Mouse (Mus musculus) hindlimb bud, embryonic 11.5 days (tissue): ENCODE measurements around the gene Enpep.

Experiments used
- DNase-seq: peaks from one replicate; pipeline ENCODE4 v3.0.0-alpha.2; 2012; ENCODE audit warnings: low read depth, low spot score; ENCODE audit errors: extremely low spot score

Enpep gene

DNA sequence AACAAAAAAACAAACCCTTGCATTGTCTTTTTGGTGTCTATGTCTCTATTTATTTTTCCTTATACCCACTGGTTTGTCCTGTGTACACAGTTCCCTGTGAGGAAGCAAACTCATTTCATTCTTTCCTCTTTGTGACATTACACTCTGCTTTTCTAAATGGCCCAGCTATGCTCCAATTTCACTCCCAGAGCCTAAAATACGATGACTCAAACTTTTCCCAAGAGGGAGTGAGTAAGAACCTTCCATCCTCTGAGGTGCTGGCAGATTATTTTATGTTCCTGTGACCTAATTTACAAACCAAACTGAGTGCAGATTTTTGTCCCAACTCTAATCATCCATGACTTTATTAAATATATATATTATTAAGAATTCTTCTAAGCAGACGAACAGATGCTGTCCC, 19.3 kb downstream of the Enpep start:
- DNase-seq: no peak

GRCm38 (mm10) chr3:129312511-129312910, 20.0 kb downstream of the Enpep start:
- DNase-seq: no peak

DNA sequence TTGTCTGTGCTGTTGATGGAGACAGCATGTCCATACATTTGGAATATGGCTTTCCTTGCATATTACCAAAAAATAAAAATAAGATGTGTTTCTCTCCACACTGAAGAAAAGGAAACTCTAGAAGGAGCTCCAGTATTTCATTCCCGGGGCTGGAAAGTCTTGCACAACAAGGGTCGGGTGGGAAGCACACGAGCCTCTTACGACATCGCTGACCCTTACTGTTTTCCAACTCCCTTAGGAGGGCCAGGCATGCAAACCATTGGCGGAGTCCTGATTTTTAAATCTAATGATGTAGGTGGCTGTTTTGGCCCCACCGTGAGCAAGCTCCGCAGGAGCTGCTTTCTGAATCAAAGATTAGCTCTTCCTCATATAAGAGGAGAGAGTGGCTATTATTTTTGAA, 20.6 kb downstream of the Enpep start:
- DNase-seq: no peak

- DNase-seq: no peak
These were observed 22.6 kb downstream of the Enpep start for GRCm38 (mm10) chr3:129309926-129310325.

- DNase-seq: no peak
These were observed 23.6 kb downstream of the Enpep start for GRCm38 (mm10) chr3:129308876-129309275.

DNA sequence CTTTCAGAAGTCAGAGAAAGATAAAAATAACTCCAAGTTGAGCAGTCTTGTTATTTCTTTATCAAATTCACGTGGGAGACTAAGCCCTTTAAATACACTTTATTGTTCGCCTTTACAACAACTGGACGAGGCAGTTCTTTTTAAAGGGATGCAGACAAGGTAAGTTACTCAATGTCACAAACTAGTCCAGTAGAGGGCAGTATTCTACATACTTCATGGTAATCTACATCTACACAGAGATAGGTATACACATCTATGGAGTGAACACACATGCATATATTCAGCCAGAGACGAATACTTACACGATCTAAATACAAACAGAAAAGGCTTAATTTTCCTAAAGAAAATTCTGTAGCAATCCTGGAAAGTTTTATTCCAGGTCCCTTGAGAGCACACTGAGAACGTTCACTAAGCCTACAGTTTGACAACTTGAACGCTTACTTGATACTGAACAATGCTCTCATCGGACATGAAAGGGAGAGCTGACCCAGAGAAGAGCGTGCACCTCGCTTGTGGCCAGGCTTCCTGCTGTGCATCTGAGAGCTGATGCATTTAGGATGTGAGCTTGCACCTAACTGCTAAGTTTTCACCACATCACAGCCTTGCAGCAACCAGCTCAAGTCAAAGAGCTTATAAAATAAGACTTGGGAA, 24.3 kb downstream of the Enpep start:
- DNase-seq: peak; percentile 79

DNA sequence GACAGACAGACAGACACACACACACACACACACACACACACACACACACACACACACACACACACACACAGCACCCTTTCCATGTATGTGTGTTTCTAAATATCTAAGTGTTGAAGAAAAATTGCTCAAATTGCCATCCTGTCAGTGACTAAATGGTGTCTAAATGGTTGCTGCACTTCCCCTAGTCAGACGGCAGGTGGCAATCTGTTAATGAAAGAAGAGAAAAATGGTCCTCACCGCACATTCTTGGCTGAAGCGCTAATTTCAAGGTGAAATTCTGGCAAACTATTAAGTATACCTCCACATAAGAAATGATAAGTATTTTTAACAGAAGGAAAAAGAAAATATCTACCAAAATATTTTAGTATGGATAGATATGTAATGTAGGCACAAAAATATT, 28.6 kb downstream of the Enpep start:
- DNase-seq: no peak

- peak; percentile 30 for DNase-seq
These were observed 32.6 kb downstream of the Enpep start for GRCm38 (mm10) chr3:129299874-129300273.

DNA sequence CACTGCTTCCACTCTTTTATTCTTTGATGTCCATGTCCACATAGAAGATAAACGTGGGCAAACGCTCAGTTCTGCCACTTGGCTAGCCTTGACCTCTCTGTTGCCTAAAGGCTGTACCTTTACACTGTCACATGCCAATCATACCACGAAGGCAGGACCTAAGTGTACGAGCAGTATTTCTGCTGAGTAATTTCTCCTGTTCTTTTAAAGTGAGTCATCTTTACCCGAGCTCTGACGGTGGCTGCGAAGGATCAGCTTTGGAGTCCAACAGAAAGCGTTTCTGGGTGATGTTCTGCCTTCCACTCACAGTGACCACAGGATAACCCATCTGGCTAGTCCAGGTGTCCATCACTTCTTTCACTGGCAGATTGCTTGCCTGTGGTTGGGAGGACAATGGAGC, 33.9 kb downstream of the Enpep start:
- no peak for DNase-seq

DNA sequence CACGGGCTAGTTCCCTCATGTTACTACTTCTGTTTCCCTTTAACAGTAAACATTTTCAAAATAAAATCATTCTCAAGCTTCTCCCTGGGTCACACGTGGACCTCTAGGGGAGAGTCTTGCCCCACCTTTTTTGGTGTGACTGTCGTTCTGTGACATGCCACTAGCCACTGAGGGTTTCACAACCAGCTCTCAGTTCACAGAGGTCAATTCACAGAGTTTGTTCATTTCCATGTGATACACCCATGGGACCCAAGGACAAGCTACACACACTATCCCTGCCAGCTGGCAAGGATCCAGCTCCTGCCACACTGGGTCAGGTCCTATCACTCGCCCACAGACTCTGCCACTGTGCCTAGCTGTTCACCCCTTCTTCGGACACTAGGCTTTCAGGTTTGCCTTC, 35.5 kb downstream of the Enpep start:
- DNase-seq: no peak

DNA sequence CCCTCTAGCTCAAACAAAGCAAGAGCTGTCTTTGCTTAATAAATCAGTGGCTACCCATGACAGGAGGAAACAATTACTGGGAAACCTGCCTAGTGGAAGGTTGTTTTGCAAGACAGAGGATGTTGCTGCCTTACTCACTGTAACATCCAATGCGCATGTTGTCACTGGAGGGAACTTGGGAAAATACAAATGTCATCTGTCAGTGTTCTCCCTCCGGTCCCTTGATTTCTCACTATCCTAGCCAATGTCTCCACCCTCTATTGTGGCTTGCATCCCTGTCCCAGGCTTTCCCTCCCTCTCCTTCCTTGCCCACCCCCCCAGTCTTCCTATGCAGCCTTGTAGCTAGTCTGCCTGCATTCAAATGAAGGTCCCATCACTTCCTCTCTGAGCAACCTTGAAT, 36.6 kb downstream of the Enpep start:
- DNase-seq: no peak

DNA sequence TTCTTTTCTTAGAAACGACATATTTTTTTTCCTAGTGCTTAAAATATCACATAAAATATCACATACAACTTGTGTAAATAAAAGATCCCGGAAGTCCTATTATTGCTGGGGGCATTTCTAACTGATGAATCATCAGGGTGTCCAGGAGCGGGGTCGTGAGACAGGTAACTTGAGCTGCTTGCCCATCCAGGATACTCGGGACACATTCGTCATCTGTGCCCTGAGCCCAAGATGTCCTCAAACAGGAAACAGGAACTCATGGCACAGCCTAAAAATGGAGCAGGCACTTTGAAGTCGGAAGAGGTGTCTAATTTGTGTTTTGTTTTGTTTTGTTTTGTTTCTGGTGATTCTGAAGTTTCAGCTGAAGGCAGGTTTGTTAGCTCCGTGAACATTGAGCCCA, 43.0 kb downstream of the Enpep start:
- DNase-seq: no peak

DNA sequence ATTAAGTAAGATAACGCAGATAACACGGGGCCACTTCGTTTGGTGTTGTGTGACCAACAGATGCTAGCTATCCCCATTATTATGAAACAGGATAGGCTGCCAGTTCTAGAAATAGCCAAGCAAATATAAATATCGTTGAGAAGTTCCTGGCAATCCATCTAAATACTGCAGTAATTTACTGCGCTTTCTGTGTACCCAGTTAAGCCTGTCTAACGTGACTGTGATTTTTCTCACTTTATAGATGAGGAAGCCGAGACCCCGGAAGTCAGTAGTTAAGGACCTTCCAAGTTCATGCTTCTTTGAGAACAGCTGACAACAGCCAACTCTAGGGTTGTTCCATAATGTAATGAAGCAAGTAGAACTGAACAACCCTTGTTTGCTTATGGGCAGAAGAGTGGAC, 45.4 kb downstream of the Enpep start:
- DNase-seq: no peak

DNA sequence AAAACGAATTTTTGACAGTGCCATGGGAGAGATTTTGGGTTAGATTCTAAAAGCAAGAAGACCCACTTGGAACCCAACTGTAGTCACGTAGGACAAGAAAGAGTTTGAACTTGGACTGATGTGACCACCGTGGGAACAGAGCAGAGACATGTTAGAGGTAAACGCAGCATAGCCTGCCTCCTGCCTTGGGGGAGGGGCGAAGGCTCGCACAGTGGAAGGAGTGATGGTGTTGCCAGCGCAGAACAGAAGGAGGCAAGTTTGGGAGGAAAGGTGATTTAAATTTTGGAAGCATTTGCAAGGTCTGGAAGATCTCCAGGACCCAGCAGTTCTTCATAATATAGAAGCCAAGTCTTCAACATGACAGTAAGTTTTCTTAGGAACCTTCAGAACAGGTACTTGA, 46.1 kb downstream of the Enpep start:
- no peak for DNase-seq

- DNase-seq: no peak
These were observed 48.2 kb downstream of the Enpep start for GRCm38 (mm10) chr3:129284326-129284725.

- DNase-seq: no peak
These were observed 53.1 kb downstream of the Enpep start for GRCm38 (mm10) chr3:129279441-129279840.

DNA sequence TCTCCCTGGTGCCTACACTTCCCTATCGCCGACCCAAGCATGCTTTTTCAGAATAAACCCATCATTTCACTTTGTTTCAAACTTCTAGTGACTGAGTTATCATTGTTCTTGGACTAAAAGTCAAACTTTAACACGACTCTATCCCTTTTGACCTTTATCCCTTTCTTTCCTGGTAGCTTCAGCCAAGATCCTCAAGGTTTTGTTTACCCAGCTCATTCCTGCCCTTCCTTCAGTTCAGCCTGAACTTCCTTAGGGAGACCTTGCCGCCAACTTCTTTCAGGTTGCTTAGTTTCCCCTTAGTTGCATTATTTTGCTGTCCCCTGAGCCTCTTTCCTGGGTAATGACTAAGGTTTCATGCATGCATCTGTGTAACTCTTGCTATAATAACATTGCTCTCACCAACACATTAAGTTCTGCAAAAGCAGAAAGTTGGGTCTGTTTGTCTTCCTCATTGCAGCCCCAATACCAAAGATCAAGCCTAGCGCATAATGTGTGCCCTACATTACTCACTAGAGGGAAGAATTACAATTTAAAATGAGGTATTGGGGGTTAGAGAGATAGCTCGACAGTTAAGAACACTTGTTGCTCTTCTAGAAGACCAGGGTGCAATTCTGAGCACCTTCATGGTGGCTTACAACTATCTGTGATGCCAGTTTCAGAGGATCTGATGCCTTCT, 59.2 kb downstream of the Enpep start:
- no peak for DNase-seq

DNA sequence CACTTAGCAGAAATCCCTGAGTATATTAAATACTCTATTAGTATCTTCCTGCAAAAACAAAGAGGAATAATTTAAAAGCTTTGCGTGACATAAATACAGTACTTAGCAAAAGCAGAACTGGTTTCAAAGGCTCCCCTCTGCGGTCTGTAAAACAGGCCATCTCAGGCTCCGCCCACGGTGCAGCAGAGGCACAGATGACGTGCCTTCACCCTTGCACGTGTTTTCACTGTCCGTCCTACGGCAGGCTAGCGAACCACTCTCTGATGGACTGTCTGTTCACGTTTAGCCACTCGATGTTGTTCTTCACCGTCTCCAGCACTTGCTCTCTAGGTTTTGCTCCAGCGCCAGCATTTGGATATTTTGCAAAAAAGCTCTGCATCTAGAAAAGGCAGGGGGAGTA, 62.5 kb downstream of the Enpep start:
- DNase-seq: no peak

GRCm38 (mm10) chr3:129268886-129269683, 63.4 kb downstream of the Enpep start:
- no peak for DNase-seq

DNA sequence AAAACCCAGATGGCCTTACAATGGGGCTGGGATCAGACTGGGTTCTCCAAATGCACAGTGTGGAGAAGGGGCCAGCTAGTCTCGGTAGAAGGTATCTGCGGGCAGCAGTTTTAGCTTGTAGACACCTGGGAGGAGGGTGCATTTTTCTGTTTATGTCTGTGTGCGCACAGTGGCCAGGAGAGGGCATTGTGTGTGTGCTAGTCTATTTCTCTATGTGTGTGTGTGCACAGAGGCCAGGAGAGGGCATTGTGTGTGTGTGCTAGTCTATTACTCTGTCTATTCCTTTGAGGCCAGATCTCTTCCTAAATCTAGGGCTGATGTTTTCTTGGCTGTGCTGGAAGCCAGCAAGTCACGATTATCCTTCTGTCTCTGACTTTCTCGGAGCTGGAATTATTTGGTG, 74.0 kb downstream of the Enpep start:
- DNase-seq: no peak

DNA sequence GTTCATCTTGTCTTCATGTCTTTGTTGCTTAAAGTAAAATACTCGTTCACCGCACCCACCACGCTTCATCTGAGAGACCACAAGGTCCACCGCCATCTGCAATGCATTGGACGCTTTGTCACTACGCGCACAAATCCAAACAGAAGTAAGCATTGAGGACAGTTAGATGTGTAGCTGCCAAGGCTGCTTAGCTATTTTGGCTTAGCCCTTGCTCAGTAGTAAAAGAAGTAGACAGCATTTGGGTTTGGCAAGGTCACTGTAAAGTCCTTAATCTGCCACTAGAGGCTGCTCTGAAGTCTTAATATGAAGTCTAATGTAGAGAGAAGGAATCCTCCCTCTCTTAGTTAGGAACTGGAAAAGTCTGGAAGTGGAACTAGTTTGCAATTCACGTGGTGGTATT, 75.8 kb downstream of the Enpep start:
- no peak for DNase-seq

DNA sequence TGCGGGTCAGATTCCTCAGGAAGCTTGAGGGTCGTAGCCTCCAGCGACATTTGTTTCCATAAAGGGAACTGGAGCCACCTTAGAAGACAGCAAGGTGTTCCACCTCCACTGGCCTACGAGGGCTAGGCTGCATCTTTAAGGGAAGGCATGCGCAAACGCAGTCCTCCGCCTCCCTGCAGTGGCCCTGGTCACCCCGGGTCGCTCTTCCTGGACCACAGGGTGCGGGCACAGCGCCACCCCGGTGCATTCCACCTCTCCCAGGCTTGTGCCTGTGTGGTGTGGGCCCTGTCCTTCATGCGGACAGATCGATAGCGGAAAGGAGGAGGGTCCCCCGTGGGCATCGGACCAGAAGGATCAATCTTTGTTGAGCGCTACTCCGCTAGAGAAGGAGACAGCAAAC, 76.2 kb downstream of the Enpep start:
- no peak for DNase-seq
